Comparison of ENCODE assay signal across 19 mouse cellular contexts in genomic region chr10:111233476-111234130, GRCm38 (mm10).
DNase-seq lines count a peak whose midpoint lies in the region; ATAC-seq and TF ChIP-seq lines count a peak whose summit lies in the region.
"Had no signal": no experiment of that assay in that cellular context is flagged by ENCODE, and none has a peak within 500 bp of the region (broad histone marks: within the 10 kb centered on the region; RNA-seq: fewer than 3 reads in every experiment).

No protein-coding gene starts in this region.

- H3K27me3 ChIP-seq in G1E (ENCODE audit: insufficient read depth, low read length), result no peaks in the 10 kb centered on the region
- H3K27me3 ChIP-seq: hindbrain, embryonic 15.5 days; neural tube, embryonic 12.5 days had no signal

- peak; percentile 74 for ATAC-seq in G1E (ENCODE audit: extremely low read depth, insufficient number of reproducible peaks, low FRiP score, poor library complexity, severe bottlenecking)
- no peak for ATAC-seq in monocyte, adult 5-6 weeks (replicated peaks; ENCODE audit: insufficient number of reproducible peaks, low FRiP score, low TSS enrichment, poor library complexity, severe bottlenecking)
- ATAC-seq: lung, postnatal 0 days had no signal

- intact Hi-C loops in left cerebral cortex, postnatal 25 days (cut with DNase I), result no loop called here

- H3K9me3 ChIP-seq in G1E (replicated peaks), result no peaks in the 10 kb centered on the region
- H3K9me3 ChIP-seq: forebrain, embryonic 10.5 days; hindbrain, embryonic 15.5 days; neural tube, embryonic 12.5 days had no signal

- H3K4me1 ChIP-seq in G1E (ENCODE audit: insufficient read depth, low read depth, low read length), result peaks cover 16% of the 10 kb centered on the region
- H3K4me1 ChIP-seq in embryonic fibroblast, embryonic 13.5 days (ENCODE audit: control insufficient read depth, insufficient read depth, low read length), result peaks cover 7% of the 10 kb centered on the region
- H3K4me1 ChIP-seq: forebrain, embryonic 10.5 days; hindbrain, embryonic 15.5 days; neural tube, embryonic 12.5 days had no signal

- peak; percentile 14 for DNase-seq in testis, postnatal 10 days (ENCODE audit: low spot score)
- no peak for DNase-seq in testis, postnatal 14 days (ENCODE audit: low spot score)
- DNase-seq in G1E (ENCODE audit: low spot score), result peak; percentile 7
- DNase-seq in left cerebral cortex, postnatal 25 days (ENCODE audit: low spot score in 2 of 2), result no peak
- no peak for DNase-seq in ovary, postnatal 14 days (ENCODE audit: low spot score)
- DNase-seq: cerebellum, adult 11 months; cerebellum, postnatal 10 days; gastrocnemius, adult 2 months; heart, postnatal 4 days; kidney, adult 18-20 months; kidney, postnatal 10 days; liver; thymus, postnatal 4 days had no signal

- no peak for TF ChIP-seq POLR2A in embryonic fibroblast, embryonic 13.5 days (IDR thresholded peaks at IDR 0.05; ENCODE audit: low read depth, low read length)

- no peak for TF ChIP-seq CTCF in G1E (IDR thresholded peaks at IDR 0.05; ENCODE audit: low read depth, low read length)
- no peak for TF ChIP-seq CTCF in embryonic fibroblast, embryonic 13.5 days (IDR thresholded peaks at IDR 0.05; ENCODE audit: borderline replicate concordance, insufficient read depth, low read length)

- H3K4me3 ChIP-seq in G1E (ENCODE audit: low read depth, low read length), result peak overlapping the region; percentile 40; the same call in 1 of the 2 replicates
- H3K4me3 ChIP-seq in embryonic fibroblast, embryonic 13.5 days (ENCODE audit: insufficient read depth, low read length), result no peak overlapping the region
- H3K4me3 ChIP-seq: forebrain, embryonic 10.5 days; gastrocnemius, adult 2 months; hindbrain, embryonic 15.5 days; neural tube, embryonic 12.5 days had no signal

- H3K36me3 ChIP-seq in G1E (replicated peaks), result peaks cover 41% of the 10 kb centered on the region
- H3K36me3 ChIP-seq: forebrain, embryonic 10.5 days; hindbrain, embryonic 15.5 days; neural tube, embryonic 12.5 days had no signal

- H3K27ac ChIP-seq in embryonic fibroblast, embryonic 13.5 days (ENCODE audit: insufficient read depth, low read length), result peak overlapping the region; percentile 49; the same call in 1 of the 2 replicates
- H3K27ac ChIP-seq: forebrain, embryonic 10.5 days; hindbrain, embryonic 15.5 days; neural tube, embryonic 12.5 days had no signal

Comparison
In these comparisons a context has a peak if more than half of its experiments do, and no peak if none do; other contexts are left out.
1. DNase-seq: peak in testis, postnatal 10 days (single experiment) and G1E (single experiment); none in testis, postnatal 14 days (single experiment), left cerebral cortex, postnatal 25 days (0 of 2) and ovary, postnatal 14 days (single experiment).